Mouse (Mus musculus) left cerebral cortex, postnatal 25 days (tissue): ENCODE measurements around the gene Olfr1359. TPM values are rescaled to one million over a fixed set of nuclear protein-coding genes. Genes with fewer than 3 reads are reported as not detected.
A peak's percentile ranks its signal among the peaks of the same experiment; 100 is the strongest.

Experiments
- DNase-seq, 2 experiments: peaks; one replicate each; pipeline ENCODE4 v3.0.0; 2022; ENCODE audit warnings: low spot score in 2 of 2, mixed read lengths in 1 of 2
- intact Hi-C: fragments of 180-260 bp; cut with DNase I; formaldehyde crosslinking; loops from one replicate; pipeline ENCODE4 v1.15.1; 2025
- microRNA-seq, 2 experiments: library from miRNA; unstranded; fragments of <30 nt; microRNA quantifications; one replicate each; pipeline ENCODE4 v1.2.0; 2022
- total RNA-seq, 2 experiments: library from RNA; stranded (reverse); gene quantifications; 2 replicates each; pipeline ENCODE4 v1.2.3; 2021

The Olfr1359 gene
- total RNA-seq, 2 experiments from 2014 or later: not detected

GRCm38 (mm10) chr13:21754294-21755001 is 56.5 kb downstream of the Olfr1359 start:
- intact Hi-C loops: loop anchor here (10.0 kb wide), 1 partner anchor 1830 kb away; the partner anchor contains the start of gene Hist1h4d
- peak; percentile 10 to 12 for DNase-seq

GRCm38 (mm10) chr13:21755707-21756106 is 57.8 kb downstream of the Olfr1359 start:
- intact Hi-C loops: loop anchor here (10.0 kb wide), 1 partner anchor 1829 kb away; the partner anchor contains the start of gene Hist1h4d
- no peak for DNase-seq

Small RNAs within 50 kb of the gene (microRNA-seq; reads per million reads assigned to microRNA genes)
- gene Gm44357 (0 reads per million in 2 experiments), gene Gm44367 (0 reads per million in 2 experiments), gene Gm44454 (0 reads per million in 2 experiments)

Other genes with a start within 250 kb of the Olfr1359 start
- gene Zscan26, start 244.4 kb upstream of the Olfr1359 start, total RNA-seq: 10 to 100 TPM; 48.3 to 51.3 TPM
- 1 to 10 TPM in 1 of 2 experiments, under 1 TPM in 1; 0.96 to 1.1 TPM for gene Nkapl, start 229.6 kb upstream of the Olfr1359 start, total RNA-seq
- 1 to 10 TPM; 5.6 to 6.7 TPM for gene Zkscan4, start 219.2 kb upstream of the Olfr1359 start, total RNA-seq
- not detected for gene Gm10065, start 218.7 kb upstream of the Olfr1359 start, total RNA-seq
- gene AK157302, start 202.9 kb upstream of the Olfr1359 start, total RNA-seq: 10 to 100 TPM; 21.6 to 23.1 TPM
- gene Gm11273, start 196.7 kb upstream of the Olfr1359 start, total RNA-seq: 10 to 100 TPM; 50.0 to 59.4 TPM
- 10 to 100 TPM; 17.2 to 19.5 TPM for gene Zkscan8, start 167.0 kb upstream of the Olfr1359 start, total RNA-seq
- gene Olfr1366, start 155.3 kb upstream of the Olfr1359 start, total RNA-seq: not detected
- gene Olfr1535, start 138.2 kb upstream of the Olfr1359 start, total RNA-seq: not detected
- gene Olfr1364, start 116.4 kb upstream of the Olfr1359 start, total RNA-seq: not detected
- not detected for gene Olfr1362, start 84.1 kb upstream of the Olfr1359 start, total RNA-seq
- gene Olfr11, start 55.6 kb upstream of the Olfr1359 start, total RNA-seq: not detected
- not detected for gene Olfr1361, start 34.7 kb upstream of the Olfr1359 start, total RNA-seq
- gene Olfr1360, start 20.7 kb upstream of the Olfr1359 start, total RNA-seq: not detected
- 10 to 100 TPM; 31.3 to 46.4 TPM for gene Hist1h2bl, start 18.0 kb downstream of the Olfr1359 start, total RNA-seq
- 10 to 100 TPM; 19.5 to 32.4 TPM for gene Hist1h2ai, start 18.3 kb downstream of the Olfr1359 start, total RNA-seq
- gene Hist1h3h, start 19.5 kb downstream of the Olfr1359 start, total RNA-seq: 10 to 100 TPM; 58.0 to 64.8 TPM
- gene Hist1h2bm, start 23.9 kb downstream of the Olfr1359 start, total RNA-seq: 1 to 10 TPM; 3.8 to 4.5 TPM
- 10 to 100 TPM; 18.4 to 22.2 TPM for gene Hist1h4j, start 37.0 kb downstream of the Olfr1359 start, total RNA-seq
- gene Hist1h4k, start 52.4 kb downstream of the Olfr1359 start, total RNA-seq: 100 to 1,000 TPM; 333 to 391 TPM
- gene Hist1h2ak, start 55.7 kb downstream of the Olfr1359 start, total RNA-seq: 10 to 100 TPM; 13.8 TPM
- 1 to 10 TPM; 3.9 to 8.2 TPM for gene Hist1h2bn, start 56.0 kb downstream of the Olfr1359 start, total RNA-seq
- 10 to 100 TPM in 1 of 2 experiments, 1 to 10 TPM in 1; 5.3 to 10.6 TPM for gene Hist1h1b, start 82.5 kb downstream of the Olfr1359 start, total RNA-seq
- 10 to 100 TPM; 61.5 to 78.2 TPM for gene Hist1h3i, start 85.3 kb downstream of the Olfr1359 start, total RNA-seq
- gene Hist1h2an, start 89.1 kb downstream of the Olfr1359 start, total RNA-seq: 1 to 10 TPM in 1 of 2 experiments, not detected in 1; 1.1 TPM
- 10 to 100 TPM in 1 of 2 experiments, 1 to 10 TPM in 1; 5.8 to 12.1 TPM for gene Hist1h2bp, start 89.3 kb downstream of the Olfr1359 start, total RNA-seq
- 10 to 100 TPM; 44.4 to 48.2 TPM for gene Hist1h2bq, start 112.1 kb downstream of the Olfr1359 start, total RNA-seq
- 10 to 100 TPM in 1 of 2 experiments, 1 to 10 TPM in 1; 5.4 to 34.0 TPM for gene Hist1h2ao, start 112.4 kb downstream of the Olfr1359 start, total RNA-seq
- 100 to 1,000 TPM; 222 to 263 TPM for gene Hist1h4m, start 113.6 kb downstream of the Olfr1359 start, total RNA-seq
- gene Hist1h4n, start 134.1 kb downstream of the Olfr1359 start, total RNA-seq: 10 to 100 TPM; 23.9 to 43.9 TPM
- 10 to 100 TPM in 1 of 2 experiments, not detected in 1; 23.4 TPM for gene Hist1h2ap, start 135.4 kb downstream of the Olfr1359 start, total RNA-seq
- gene Hist1h2br, start 135.6 kb downstream of the Olfr1359 start, total RNA-seq: 10 to 100 TPM; 44.1 to 47.5 TPM
- gene Zfp184, start 247.0 kb downstream of the Olfr1359 start, total RNA-seq: 1 to 10 TPM; 2.6 to 3.3 TPM